Mouse (Mus musculus): ENCODE data around the gene Pou2f3. TPM values are rescaled to one million over a fixed set of nuclear protein-coding genes. Genes with fewer than 3 reads are reported as not detected.
A peak's percentile ranks its signal among the peaks of the same experiment; 100 is the strongest.

Gene Pou2f3
- polyA plus RNA-seq, 1 experiment: 1.7 TPM

DNA sequence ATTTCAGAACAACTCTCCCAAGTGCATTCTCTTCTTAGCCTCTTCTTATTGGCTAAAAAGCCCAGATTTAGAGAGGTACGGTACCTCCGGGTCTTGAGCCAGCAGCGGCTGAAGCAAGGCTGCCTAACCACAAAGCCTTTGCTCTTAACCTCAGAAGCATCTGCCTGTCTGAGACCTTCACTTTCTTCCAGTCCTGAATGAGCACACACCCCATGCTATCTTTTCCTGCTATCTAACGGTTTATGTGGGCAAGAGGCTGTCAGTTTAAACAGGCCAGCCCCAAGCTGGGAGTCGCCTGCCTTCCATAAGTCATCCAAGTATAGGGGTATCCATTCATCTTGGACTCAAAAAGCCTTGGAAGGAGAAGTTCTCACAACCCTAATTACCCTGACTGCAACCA is 32.3 kb upstream of the Pou2f3 start:
- DNase-seq: peak; percentile 20

GRCm38 (mm10) chr9:43241970-43242369 is 31.8 kb upstream of the Pou2f3 start:
- WGBS: 27% methylated on average over 8 of the region's 8 CpGs
- H3K27ac ChIP-seq (ENCODE audit: control insufficient read depth, insufficient read depth, low read length): no peak overlapping the region
- H3K4me3 ChIP-seq (ENCODE audit: control insufficient read depth, insufficient read depth, low read length): no peak overlapping the region
- no peaks in the 10 kb centered on the region for H3K36me3 ChIP-seq (ENCODE audit: control insufficient read depth, insufficient read depth, low read length)
- H3K4me1 ChIP-seq (replicated peaks; ENCODE audit: control insufficient read depth, insufficient read depth, low read length): peaks cover 43% of the 10 kb centered on the region
- TF ChIP-seq CTCF (IDR thresholded peaks at IDR 0.05; ENCODE audit: borderline replicate concordance, control insufficient read depth, extremely low read depth, insufficient read depth, low read length, poor library complexity) (no peak), POLR2A (IDR thresholded peaks at IDR 0.05; ENCODE audit: control insufficient read depth, extremely low read depth, insufficient read depth, low read length, poor library complexity) (no peak)
- no peak for DNase-seq
- no peaks in the 10 kb centered on the region for H3K27me3 ChIP-seq (ENCODE audit: control insufficient read depth, insufficient read depth, low read length)

More for the DNA sequence above, 32.3 kb upstream of the Pou2f3 start:
- no peaks in the 10 kb centered on the region for H3K27me3 ChIP-seq (ENCODE audit: control insufficient read depth, insufficient read depth, low read length)
- peaks cover 43% of the 10 kb centered on the region for H3K4me1 ChIP-seq (replicated peaks; ENCODE audit: control insufficient read depth, insufficient read depth, low read length)
- TF ChIP-seq POLR2A (IDR thresholded peaks at IDR 0.05; ENCODE audit: control insufficient read depth, extremely low read depth, insufficient read depth, low read length, poor library complexity) (no peak), CTCF (IDR thresholded peaks at IDR 0.05; ENCODE audit: borderline replicate concordance, control insufficient read depth, extremely low read depth, insufficient read depth, low read length, poor library complexity) (no peak)
- no peak overlapping the region for H3K4me3 ChIP-seq (ENCODE audit: control insufficient read depth, insufficient read depth, low read length)
- no peak overlapping the region for H3K27ac ChIP-seq (ENCODE audit: control insufficient read depth, insufficient read depth, low read length)
- 7% methylated on average over 5 of the region's 5 CpGs for WGBS
- no peaks in the 10 kb centered on the region for H3K36me3 ChIP-seq (ENCODE audit: control insufficient read depth, insufficient read depth, low read length)

GRCm38 (mm10) chr9:43241291-43241690 is 31.1 kb upstream of the Pou2f3 start:
- peaks cover 43% of the 10 kb centered on the region for H3K4me1 ChIP-seq (replicated peaks; ENCODE audit: control insufficient read depth, insufficient read depth, low read length)
- DNase-seq: no peak
- WGBS: 34% methylated on average over 4 of the region's 4 CpGs
- H3K27me3 ChIP-seq (ENCODE audit: control insufficient read depth, insufficient read depth, low read length): no peaks in the 10 kb centered on the region
- TF ChIP-seq CTCF (IDR thresholded peaks at IDR 0.05; ENCODE audit: borderline replicate concordance, control insufficient read depth, extremely low read depth, insufficient read depth, low read length, poor library complexity) (no peak), POLR2A (IDR thresholded peaks at IDR 0.05; ENCODE audit: control insufficient read depth, extremely low read depth, insufficient read depth, low read length, poor library complexity) (no peak)
- no peak overlapping the region for H3K27ac ChIP-seq (ENCODE audit: control insufficient read depth, insufficient read depth, low read length)
- no peak overlapping the region for H3K4me3 ChIP-seq (ENCODE audit: control insufficient read depth, insufficient read depth, low read length)
- H3K36me3 ChIP-seq (ENCODE audit: control insufficient read depth, insufficient read depth, low read length): no peaks in the 10 kb centered on the region

GRCm38 (mm10) chr9:43240594-43240900 is 30.4 kb upstream of the Pou2f3 start:
- no peak overlapping the region for H3K27ac ChIP-seq (ENCODE audit: control insufficient read depth, insufficient read depth, low read length)
- no peak for DNase-seq
- no peaks in the 10 kb centered on the region for H3K36me3 ChIP-seq (ENCODE audit: control insufficient read depth, insufficient read depth, low read length)
- H3K27me3 ChIP-seq (ENCODE audit: control insufficient read depth, insufficient read depth, low read length): no peaks in the 10 kb centered on the region
- 90% methylated on average over 2 of the region's 2 CpGs for WGBS
- H3K4me3 ChIP-seq (ENCODE audit: control insufficient read depth, insufficient read depth, low read length): no peak overlapping the region
- H3K4me1 ChIP-seq (replicated peaks; ENCODE audit: control insufficient read depth, insufficient read depth, low read length): peaks cover 43% of the 10 kb centered on the region
- TF ChIP-seq POLR2A (IDR thresholded peaks at IDR 0.05; ENCODE audit: control insufficient read depth, extremely low read depth, insufficient read depth, low read length, poor library complexity) (no peak), CTCF (IDR thresholded peaks at IDR 0.05; ENCODE audit: borderline replicate concordance, control insufficient read depth, extremely low read depth, insufficient read depth, low read length, poor library complexity) (no peak)

GRCm38 (mm10) chr9:43239712-43240593 is 29.8 kb upstream of the Pou2f3 start, which contains the start of gene Oaf:
Oaf (minus strand) TSS chr9:43239911.
- TF ChIP-seq POLR2A (IDR thresholded peaks at IDR 0.05; ENCODE audit: control insufficient read depth, extremely low read depth, insufficient read depth, low read length, poor library complexity): no peak
- TF ChIP-seq CTCF (IDR thresholded peaks at IDR 0.05; ENCODE audit: borderline replicate concordance, control insufficient read depth, extremely low read depth, insufficient read depth, low read length, poor library complexity): no peak
- DNase-seq: peak; percentile 36
- H3K27me3 ChIP-seq (ENCODE audit: control insufficient read depth, insufficient read depth, low read length): no peaks in the 10 kb centered on the region
- H3K27ac ChIP-seq (ENCODE audit: control insufficient read depth, insufficient read depth, low read length): no peak within 1 kb of the TSS
- H3K4me1 ChIP-seq (replicated peaks; ENCODE audit: control insufficient read depth, insufficient read depth, low read length): peaks cover 43% of the 10 kb centered on the region
- H3K36me3 ChIP-seq (ENCODE audit: control insufficient read depth, insufficient read depth, low read length): no peaks in the 10 kb centered on the region
- 4% methylated on average over 44 of the region's 44 CpGs for WGBS
- H3K4me3 ChIP-seq (ENCODE audit: control insufficient read depth, insufficient read depth, low read length): peak within 1 kb of the TSS; percentile 43

DNA sequence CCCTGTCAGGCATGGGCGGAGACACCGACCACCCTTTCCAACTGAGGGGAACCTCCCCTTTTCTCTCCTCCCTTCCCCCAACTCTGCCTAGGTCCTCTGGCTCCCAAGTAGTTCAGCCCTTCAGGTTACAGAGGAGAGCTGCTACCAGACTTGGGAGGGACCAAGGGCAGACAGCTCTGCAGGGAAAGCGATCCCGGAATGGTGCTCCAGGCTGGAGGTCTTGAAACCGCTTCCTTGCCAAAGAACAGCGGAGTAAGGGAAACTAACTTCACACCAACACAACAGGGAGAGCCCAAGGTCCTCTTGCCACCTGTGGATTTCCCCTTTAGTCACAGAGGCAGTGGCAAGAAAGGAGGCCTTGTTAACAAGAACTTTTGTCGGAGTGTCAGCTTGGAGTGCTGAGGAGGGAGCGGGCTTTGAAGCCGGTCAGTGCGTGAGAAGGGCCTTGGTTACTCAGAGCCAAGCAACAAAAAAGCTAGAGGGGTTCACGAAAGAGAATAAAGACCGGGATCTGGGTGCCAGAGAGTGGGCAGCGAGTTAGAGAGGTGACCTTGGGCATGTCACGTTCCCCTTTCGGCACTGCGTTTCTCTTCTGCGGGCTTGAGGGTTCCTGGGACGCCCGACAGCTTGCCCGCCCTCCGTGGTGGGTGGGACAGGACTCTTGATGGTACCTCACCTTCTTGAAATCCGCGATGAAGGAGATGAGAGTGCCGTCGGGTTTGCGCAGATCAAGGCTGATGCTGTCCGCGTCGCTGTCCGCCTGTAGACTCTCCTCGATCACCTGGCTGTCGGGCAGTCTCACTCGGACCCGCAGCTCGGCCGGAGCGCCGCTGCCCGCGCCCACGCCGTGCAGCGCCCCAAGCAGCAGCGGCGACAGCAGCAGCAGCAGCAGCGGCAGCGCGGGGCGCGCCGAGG is 28.7 kb upstream of the Pou2f3 start:
- H3K27ac ChIP-seq (ENCODE audit: control insufficient read depth, insufficient read depth, low read length): no peak overlapping the region
- no peaks in the 10 kb centered on the region for H3K36me3 ChIP-seq (ENCODE audit: control insufficient read depth, insufficient read depth, low read length)
- no peaks in the 10 kb centered on the region for H3K27me3 ChIP-seq (ENCODE audit: control insufficient read depth, insufficient read depth, low read length)
- peak overlapping the region; percentile 43 for H3K4me3 ChIP-seq (ENCODE audit: control insufficient read depth, insufficient read depth, low read length)
- H3K4me1 ChIP-seq (replicated peaks; ENCODE audit: control insufficient read depth, insufficient read depth, low read length): peaks cover 43% of the 10 kb centered on the region
- 3% methylated on average over 51 of the region's 51 CpGs for WGBS
- TF ChIP-seq POLR2A (IDR thresholded peaks at IDR 0.05; ENCODE audit: control insufficient read depth, extremely low read depth, insufficient read depth, low read length, poor library complexity): no peak
- no peak; the same call in 1 of the 2 replicates for TF ChIP-seq CTCF (IDR thresholded peaks at IDR 0.05; ENCODE audit: borderline replicate concordance, control insufficient read depth, extremely low read depth, insufficient read depth, low read length, poor library complexity)
- no peak for DNase-seq

Data from thymus, adult 2 months (tissue).